Mouse (Mus musculus): ENCODE measurements at regions not wholly inside any gene's neighbourhood (a gene's known extent, or its start where the extent isn't known, plus 50 kb on each side); places are given as distances from the start of the nearest gene placed in this dataset.

DNA sequence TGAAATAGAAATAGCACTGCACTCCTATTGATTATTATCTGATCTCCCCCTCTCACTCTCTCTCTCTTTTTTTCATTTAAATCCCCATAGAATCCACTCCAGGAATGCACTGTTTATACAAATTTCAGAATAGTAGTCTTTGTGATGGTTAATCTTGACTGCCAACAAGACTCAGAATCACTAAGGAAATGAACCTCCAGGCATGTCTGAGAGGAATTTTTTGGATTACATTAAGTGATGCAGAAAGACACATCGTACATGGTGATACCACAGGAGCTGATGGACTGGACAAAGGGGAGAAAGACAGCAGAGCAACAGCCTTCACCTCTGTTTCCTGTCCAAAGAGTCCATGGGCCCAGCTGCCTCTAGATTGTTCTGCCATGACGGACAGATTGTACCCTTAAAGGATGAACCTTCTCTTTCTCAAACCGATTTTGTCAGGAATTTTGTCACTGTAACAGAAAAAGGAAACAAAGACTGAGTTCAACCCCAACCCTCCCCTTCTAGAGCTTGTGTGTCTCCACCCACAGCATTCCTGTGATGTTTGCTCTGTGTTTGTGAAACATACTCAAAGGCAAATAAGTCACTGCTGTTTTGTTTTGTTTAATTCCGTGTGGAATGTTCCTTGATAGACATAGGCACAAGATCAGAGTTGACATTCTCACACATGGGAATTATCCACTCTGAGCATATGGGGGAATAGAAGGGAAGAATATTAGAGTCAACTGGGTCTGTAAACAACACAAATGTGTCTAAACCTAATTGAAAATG, 59.1 kb upstream of the Gm34302 start:
- DNase-seq: no peak

DNA sequence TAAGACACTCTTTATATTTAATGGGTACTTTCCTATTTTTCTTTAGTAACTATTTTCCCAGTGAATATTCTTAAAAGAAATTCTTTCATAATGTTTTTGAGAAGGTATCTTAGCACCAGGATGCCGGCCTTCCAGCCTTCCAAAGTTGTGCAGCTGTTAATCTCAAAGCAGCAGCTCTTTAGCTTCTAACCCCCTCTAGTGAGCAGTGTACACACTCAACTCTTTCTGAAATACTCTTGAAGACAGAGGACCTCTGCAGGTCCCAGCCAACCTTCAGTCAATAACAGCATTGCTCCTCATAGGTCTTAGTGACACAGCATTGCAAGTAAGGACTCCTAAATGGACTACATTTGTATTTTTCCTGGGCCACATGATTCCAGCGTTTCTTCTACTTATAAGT, 55.2 kb upstream of the Gm34302 start:
- no peak for DNase-seq

DNA sequence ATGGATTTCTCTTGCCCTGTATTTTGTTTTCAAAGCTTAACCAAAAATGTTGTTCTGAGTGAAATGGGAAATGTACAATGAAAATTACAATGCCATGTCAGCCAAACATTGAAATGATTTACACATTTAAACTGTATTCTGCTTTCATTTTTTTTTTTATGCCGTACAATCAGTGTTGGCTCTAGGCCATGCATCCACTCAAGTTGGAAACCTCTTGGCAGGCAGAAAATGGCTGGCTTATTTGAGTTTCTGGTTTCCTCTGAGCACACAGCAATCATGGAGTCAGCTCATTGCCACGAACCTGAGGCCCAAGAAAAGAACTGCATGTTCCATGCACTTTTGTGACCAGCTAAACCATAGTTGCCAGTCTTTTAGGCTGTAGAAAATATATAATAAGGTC, 50.5 kb upstream of the Gm34302 start:
- no peak for DNase-seq
